In genomic region chr15:83042655-83043361, GRCm38 (mm10) we compare ENCODE assay signal across 8 mouse cellular contexts. TPM values are rescaled to one million over a fixed set of nuclear protein-coding genes. Genes with fewer than 3 reads are reported as not detected.
DNase-seq lines count a peak whose midpoint lies in the region; ATAC-seq lines count a peak whose summit lies in the region.

No protein-coding gene starts in this region.

- DNase-seq in heart, adult 8-10 months (ENCODE audit: low spot score): no peak
- DNase-seq in Muller cell, postnatal 12 days (ENCODE audit: inconsistent ontology term): peak; percentile 37
- peak; percentile 54 for DNase-seq in hindbrain, embryonic 11.5 days (ENCODE audit: low spot score)
- DNase-seq in cerebellum, postnatal 4 days (ENCODE audit: low spot score in 2 of 2): no peak
- no peak for DNase-seq in kidney, postnatal 14 days
- no peak for DNase-seq in adrenal gland, adult (ENCODE audit: inconsistent age in 2 of 2, low spot score in 1 of 2)

- peaks cover 9% of the 10 kb centered on the region; the same call in 1 of the 2 replicates for H3K9me3 ChIP-seq in heart, embryonic 14.5 days (ENCODE audit: control insufficient read depth, low read length)
- no peaks in the 10 kb centered on the region for H3K9me3 ChIP-seq in hindbrain, embryonic 11.5 days (ENCODE audit: control insufficient read depth, low read length)
- peaks cover 5% of the 10 kb centered on the region; the same call in 1 of the 2 replicates for H3K9me3 ChIP-seq in midbrain, embryonic 13.5 days

- 15% methylated on average over 6 of the region's 6 CpGs for WGBS in heart, embryonic 14.5 days
- 6% methylated on average over 6 of the region's 6 CpGs for WGBS in hindbrain, embryonic 11.5 days
- 2% methylated on average over 6 of the region's 6 CpGs for WGBS in midbrain, embryonic 13.5 days

- H3K9ac ChIP-seq in heart, embryonic 14.5 days (ENCODE audit: low read length): peak overlapping the region; percentile 22; the same call in 1 of the 2 replicates
- H3K9ac ChIP-seq in hindbrain, embryonic 11.5 days (ENCODE audit: low read depth, low read length): no peak overlapping the region
- 0 out of 2 replicates have a peak overlapping the region, but pooled peaks have one; percentile 32 for H3K9ac ChIP-seq in midbrain, embryonic 13.5 days (replicated peaks)

- H3K4me1 ChIP-seq in heart, embryonic 14.5 days (ENCODE audit: control insufficient read depth in 2 of 2, insufficient read depth in 2 of 2, low read length in 2 of 2): peaks cover 15 to 21% of the 10 kb centered on the region in 2 experiments
- H3K4me1 ChIP-seq in hindbrain, embryonic 11.5 days (replicated peaks; ENCODE audit: control insufficient read depth, insufficient read depth, low read length): no peaks in the 10 kb centered on the region
- peaks cover 42% of the 10 kb centered on the region for H3K4me1 ChIP-seq in midbrain, embryonic 13.5 days (replicated peaks)

- no peak overlapping the region for H3K27ac ChIP-seq in heart, embryonic 14.5 days (replicated peaks in 1 of 2; ENCODE audit: control insufficient read depth in 1 of 2, insufficient read depth in 1 of 2, low read depth in 2 of 2, low read length in 2 of 2)
- H3K27ac ChIP-seq in hindbrain, embryonic 11.5 days (ENCODE audit: low read depth, low read length): no peak overlapping the region
- peak overlapping the region; percentile 81 for H3K27ac ChIP-seq in midbrain, embryonic 13.5 days

- 0 out of 2 replicates have a peak overlapping the region, but pooled peaks have one; percentile 23 for H3K4me2 ChIP-seq in heart, embryonic 14.5 days (ENCODE audit: low read length)
- H3K4me2 ChIP-seq in hindbrain, embryonic 11.5 days (replicated peaks; ENCODE audit: low read depth, low read length): no peak overlapping the region
- H3K4me2 ChIP-seq in midbrain, embryonic 13.5 days (replicated peaks): peak overlapping the region; percentile 43

- no peak overlapping the region for H3K4me3 ChIP-seq in heart, embryonic 14.5 days (ENCODE audit: control insufficient read depth in 1 of 2, insufficient read depth in 1 of 2, low read depth in 1 of 2, low read length in 2 of 2)
- H3K4me3 ChIP-seq in hindbrain, embryonic 11.5 days (ENCODE audit: low read depth, low read length): no peak overlapping the region
- 0 out of 2 replicates have a peak overlapping the region, but pooled peaks have one; percentile 2 for H3K4me3 ChIP-seq in midbrain, embryonic 13.5 days (replicated peaks)

- H3K36me3 ChIP-seq in heart, embryonic 14.5 days (ENCODE audit: control insufficient read depth, insufficient read depth, low read length): no peaks in the 10 kb centered on the region
- H3K36me3 ChIP-seq in hindbrain, embryonic 11.5 days (ENCODE audit: control insufficient read depth, insufficient read depth, low read length): no peaks in the 10 kb centered on the region
- H3K36me3 ChIP-seq in midbrain, embryonic 13.5 days: no peaks in the 10 kb centered on the region

- ATAC-seq in heart, embryonic 14.5 days (ENCODE audit: insufficient number of reproducible peaks, insufficient read depth, low FRiP score, low read depth): no peak
- ATAC-seq in hindbrain, embryonic 11.5 days (ENCODE audit: low FRiP score): no peak
- peak; percentile 80 for ATAC-seq in midbrain, embryonic 13.5 days

- no peaks in the 10 kb centered on the region for H3K27me3 ChIP-seq in heart, embryonic 14.5 days (ENCODE audit: control insufficient read depth, insufficient read depth, low read length)
- H3K27me3 ChIP-seq in hindbrain, embryonic 11.5 days (ENCODE audit: control insufficient read depth, insufficient read depth, low read length): peaks cover 3% of the 10 kb centered on the region; the same call in 1 of the 2 replicates
- H3K27me3 ChIP-seq in midbrain, embryonic 13.5 days: peaks cover 18% of the 10 kb centered on the region

RNA-seq across cellular contexts. Expression of gene Nfam1, which starts 9.7 kb away (rescaled TPM):
- 1.9 and 2.6 TPM in 2 replicates for polyA plus RNA-seq in heart, embryonic 14.5 days (2014; fragmentation: Nextera tagmentation; extraction: Ambion mirVana)
- 1 to 10 TPM; 1.1 to 4.8 (median 1.5) TPM for total RNA-seq in heart, adult 8-10 months (2022)
- polyA plus RNA-seq in hindbrain, embryonic 11.5 days (2014; fragmentation: Nextera tagmentation; extraction: Ambion mirVana): 2.1 and 2.3 TPM in 2 replicates
- 2.4 and 2.5 TPM in 2 replicates for polyA plus RNA-seq in midbrain, embryonic 13.5 days (2015; fragmentation: Nextera tagmentation; extraction: Ambion mirVana)

RNA-seq across cellular contexts. Expression of gene Serhl, which starts 46.5 kb away (rescaled TPM):
- polyA plus RNA-seq in heart, embryonic 14.5 days (2014; fragmentation: Nextera tagmentation; extraction: Ambion mirVana): 63.9 and 80.1 TPM in 2 replicates
- total RNA-seq in heart, adult 8-10 months (2022): 10 to 100 TPM; 47.4 to 64.0 (median 62.0) TPM
- 40.2 and 42.6 TPM in 2 replicates for polyA plus RNA-seq in hindbrain, embryonic 11.5 days (2014; fragmentation: Nextera tagmentation; extraction: Ambion mirVana)
- polyA plus RNA-seq in midbrain, embryonic 13.5 days (2015; fragmentation: Nextera tagmentation; extraction: Ambion mirVana): 27.2 and 30.6 TPM in 2 replicates

RNA-seq across cellular contexts. Expression of gene Tcf20, which starts 55.1 kb away (rescaled TPM):
- 6.7 and 7.2 TPM in 2 replicates for polyA plus RNA-seq in heart, embryonic 14.5 days (2014; fragmentation: Nextera tagmentation; extraction: Ambion mirVana)
- total RNA-seq in heart, adult 8-10 months (2022): 10 to 100 TPM; 56.2 to 63.4 (median 59.7) TPM
- 12.6 and 14.8 TPM in 2 replicates for polyA plus RNA-seq in hindbrain, embryonic 11.5 days (2014; fragmentation: Nextera tagmentation; extraction: Ambion mirVana)
- polyA plus RNA-seq in midbrain, embryonic 13.5 days (2015; fragmentation: Nextera tagmentation; extraction: Ambion mirVana): 15.6 and 16.0 TPM in 2 replicates

Comparison
In these comparisons a context has a peak if more than half of its experiments do, and no peak if none do; other contexts are left out.
1. DNase-seq: peak in Muller cell, postnatal 12 days (single experiment) and hindbrain, embryonic 11.5 days (single experiment); none in heart, adult 8-10 months (single experiment), cerebellum, postnatal 4 days (0 of 2), kidney, postnatal 14 days (single experiment) and adrenal gland, adult (0 of 2).